Mouse (Mus musculus) embryo, embryonic 11 days (tissue): ENCODE data around the gene Nfasc.
A peak's percentile ranks its signal among the peaks of the same experiment; 100 is the strongest.

Experiments used
- DNase-seq: peaks from one replicate; pipeline ENCODE4 v3.0.0-alpha.2; 2015

The Nfasc gene

GRCm38 (mm10) chr1:132581845-132582839, 159.5 kb downstream of the Nfasc start:
- peak; percentile 59 for DNase-seq

GRCm38 (mm10) chr1:132580063-132580462, 161.5 kb downstream of the Nfasc start:
- no peak for DNase-seq

GRCm38 (mm10) chr1:132576845-132577244, 164.8 kb downstream of the Nfasc start:
- no peak for DNase-seq

- no peak for DNase-seq
Measured at GRCm38 (mm10) chr1:132572851-132573250, 168.7 kb downstream of the Nfasc start.

- DNase-seq: no peak
Measured at GRCm38 (mm10) chr1:132571613-132572012, 170.0 kb downstream of the Nfasc start.

- no peak for DNase-seq
Measured at GRCm38 (mm10) chr1:132570906-132571305, 170.7 kb downstream of the Nfasc start.

GRCm38 (mm10) chr1:132570068-132570780, 171.4 kb downstream of the Nfasc start:
- no peak for DNase-seq

- no peak for DNase-seq
Measured at GRCm38 (mm10) chr1:132569516-132569915, 172.1 kb downstream of the Nfasc start.

GRCm38 (mm10) chr1:132567336-132568125, 174.1 kb downstream of the Nfasc start:
- no peak for DNase-seq

- DNase-seq: no peak
Measured at GRCm38 (mm10) chr1:132565766-132566165, 175.8 kb downstream of the Nfasc start.

GRCm38 (mm10) chr1:132564946-132565345, 176.7 kb downstream of the Nfasc start:
- DNase-seq: no peak

- peak; percentile 57 for DNase-seq
Measured at GRCm38 (mm10) chr1:132562337-132562795, 179.2 kb downstream of the Nfasc start.

- DNase-seq: no peak
Measured at GRCm38 (mm10) chr1:132560907-132561700, 180.5 kb downstream of the Nfasc start.

- DNase-seq: peak; percentile 63
Measured at GRCm38 (mm10) chr1:132559045-132559444, 182.6 kb downstream of the Nfasc start.

GRCm38 (mm10) chr1:132557901-132558631, 183.5 kb downstream of the Nfasc start:
- DNase-seq: peak; percentile 70

GRCm38 (mm10) chr1:132543789-132544188, 197.8 kb downstream of the Nfasc start:
- no peak for DNase-seq

GRCm38 (mm10) chr1:132542762-132543306, 198.8 kb downstream of the Nfasc start, which contains the start of gene Cntn2:
Gene Cntn2, minus strand, starts transcription at chr1:132543256.
- peak; percentile 76 for DNase-seq

GRCm38 (mm10) chr1:132541824-132542599, 199.6 kb downstream of the Nfasc start:
- no peak for DNase-seq

- peak; percentile 83 for DNase-seq
Measured at GRCm38 (mm10) chr1:132541171-132541823, 200.3 kb downstream of the Nfasc start.
